Mouse (Mus musculus) liver, embryonic 14.5 days (tissue): Measurements from ENCODE around the gene Itm2b. TPM values are rescaled to one million over a fixed set of nuclear protein-coding genes. Genes with fewer than 3 reads are reported as not detected.

ENCODE experiments used
- ATAC-seq: fragments of 200-750 bp; cut with Nextera tagmentation; 2 replicates; pipeline ENCODE4 v1.8.0; 2017; ENCODE audit warnings: moderate number of reproducible peaks, mild to moderate bottlenecking, moderate library complexity; ENCODE audit not compliant: insufficient read depth
- DNase-seq, 3 experiments: peaks; one replicate each; pipeline ENCODE4 v3.0.0-alpha.2; 2012 to 2013; ENCODE audit warnings: low read depth in 3 of 3, low spot score in 3 of 3
- H3K27ac ChIP-seq: fragments of 300-500 bp; sonication (generic); 2 replicates; pipeline ENCODE4 v1.5.1; 2014; ENCODE audit warnings: moderate library complexity, mild to moderate bottlenecking, control low read depth, inconsistent platforms
- H3K27me3 ChIP-seq: fragments of 300-500 bp; sonication (generic); 2 replicates; pipeline ENCODE4 v1.6.1; 2014; ENCODE audit warnings: mild to moderate bottlenecking, low read length, moderate library complexity; ENCODE audit not compliant: control insufficient read depth, insufficient read depth
- H3K36me3 ChIP-seq: fragments of 300-500 bp; sonication (generic); replicated peaks from 2 replicates; pipeline ENCODE4 v1.6.1; 2014; ENCODE audit warnings: low read depth; ENCODE audit not compliant: control insufficient read depth, insufficient read depth
- H3K4me1 ChIP-seq, 2 experiments: fragments of 200-500 bp in 1 of 2; fragments of 300-500 bp in 1 of 2; sonication (generic) in 1 of 2; replicated peaks; 2 replicates each; pipeline ENCODE4 v1.6.1; 2012 to 2014; ENCODE audit warnings: antibody characterized with exemption in 1 of 2, inconsistent platforms in 1 of 2, low read length in 1 of 2; ENCODE audit not compliant: control insufficient read depth in 2 of 2, insufficient read depth in 2 of 2
- H3K4me2 ChIP-seq: fragments of 300-500 bp; sonication (generic); 2 replicates; pipeline ENCODE4 v1.6.1; 2014; ENCODE audit warnings: low read depth, mild to moderate bottlenecking, control low read depth, moderate library complexity
- H3K4me3 ChIP-seq, 2 experiments: fragments of 200-500 bp in 1 of 2; fragments of 300-500 bp in 1 of 2; sonication (generic) in 1 of 2; 2 replicates each; pipeline ENCODE4 v1.5.1; 2012 to 2014; ENCODE audit warnings: low read depth in 2 of 2, low read length in 2 of 2, mild to moderate bottlenecking in 2 of 2, control low read depth in 1 of 2, inconsistent platforms in 1 of 2, moderate library complexity in 1 of 2; ENCODE audit not compliant: insufficient read depth in 1 of 2
- H3K9ac ChIP-seq: fragments of 300-500 bp; sonication (generic); replicated peaks from 2 replicates; pipeline ENCODE4 v1.6.1; 2014; ENCODE audit warnings: mild to moderate bottlenecking, control low read depth, moderate library complexity
- H3K9me3 ChIP-seq: fragments of 300-500 bp; sonication (generic); 2 replicates; pipeline ENCODE4 v1.6.1; 2016; ENCODE audit warnings: low read length, mixed read lengths; ENCODE audit not compliant: control insufficient read depth
- CTCF ChIP-seq: IDR thresholded peaks from 2 replicates; pipeline ENCODE4 v1.5.1; 2016; ENCODE audit warnings: antibody characterized with exemption, low read depth, control low read depth
- EP300 ChIP-seq: IDR thresholded peaks from 2 replicates; pipeline ENCODE4 v1.6.1; 2016; ENCODE audit warnings: antibody characterized with exemption, low read depth
- WGBS: fragments of 180-500 bp; shearing (Covaris S2); extraction: QIAGEN DNeasy Blood & Tissue Kit; methylation state at CpG from one replicate; pipeline ENCODE4 v1.1.7; 2014; ENCODE audit not compliant: insufficient replicate concordance; 5-methylcytosine and 5-hydroxymethylcytosine counted together
- polyA plus RNA-seq, 2 experiments: library from polyadenylated mRNA; depleted of rRNA in 1 of 2; stranded (reverse) in 1 of 2; unstranded in 1 of 2; fragments of >200 nt; fragmentation: Nextera tagmentation in 1 of 2; extraction: Ambion mirVana in 1 of 2; gene quantifications; 2 replicates each; pipeline versions ENCODE4 v1.2.1 to v1.2.3; 2012 to 2014

The Itm2b gene
- polyA plus RNA-seq, 2 experiments = 206 to 396 TPM

DNA sequence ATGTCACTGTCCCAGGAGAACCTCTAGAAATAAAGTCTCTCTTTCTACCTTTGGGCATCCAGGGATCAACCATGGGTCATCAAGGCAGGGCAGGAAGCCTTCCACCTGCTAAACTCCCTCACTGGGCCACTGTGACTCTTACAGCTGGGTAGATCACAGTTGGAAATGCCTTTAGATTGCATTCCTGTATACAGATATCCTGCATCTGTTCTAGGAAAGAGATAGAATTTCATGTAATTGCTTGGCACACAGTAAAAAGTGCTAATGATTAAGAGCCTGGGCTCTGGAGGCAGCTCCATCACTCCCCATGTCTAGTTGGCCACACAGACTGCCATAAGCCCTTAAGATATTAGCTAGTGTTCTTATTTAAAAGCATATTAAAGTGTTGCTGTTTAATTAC lies 38.5 kb upstream of the Itm2b start:
- Histone ChIP-seq H3K27ac (no peak overlapping the region), H3K9ac (no peak overlapping the region), H3K36me3 (no peaks in the 10 kb centered on the region), H3K4me1 (no peaks in the 10 kb centered on the region), H3K4me3 (no peak overlapping the region), H3K27me3 (no peaks in the 10 kb centered on the region), H3K4me2 (no peak overlapping the region), H3K9me3 (no peaks in the 10 kb centered on the region)
- TF ChIP-seq CTCF = no peak
- no peak for TF ChIP-seq EP300
- ATAC-seq (no peak), DNase-seq (no peak)

DNA sequence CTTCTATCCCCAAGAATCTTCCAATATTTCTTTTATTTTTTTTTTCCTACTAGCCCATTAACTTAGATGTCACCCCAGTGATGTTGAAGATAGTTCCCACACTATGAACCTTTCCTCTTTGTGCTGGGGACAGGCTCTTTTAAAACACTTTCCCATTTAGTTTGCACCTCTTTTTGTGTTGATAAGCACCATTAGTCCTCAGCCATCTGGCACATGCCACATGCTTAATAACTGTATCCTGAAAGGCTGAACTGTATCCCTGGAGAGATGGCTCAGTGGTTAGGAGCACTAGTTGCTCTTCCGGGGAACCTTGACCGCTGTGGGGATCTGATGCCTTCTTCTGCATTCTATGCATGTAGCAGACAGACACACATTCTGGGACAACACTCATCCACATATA lies 37.5 kb upstream of the Itm2b start:
- 90% methylated on average over 2 of the region's 2 CpGs for WGBS
- H3K36me3 ChIP-seq = no peaks in the 10 kb centered on the region
- TF ChIP-seq CTCF = no peak
- no peak for TF ChIP-seq EP300
- no peak for DNase-seq
- H3K27ac ChIP-seq = no peak overlapping the region
- no peaks in the 10 kb centered on the region for H3K27me3 ChIP-seq
- H3K9ac ChIP-seq = no peak overlapping the region
- H3K9me3 ChIP-seq = no peaks in the 10 kb centered on the region
- no peak overlapping the region for H3K4me2 ChIP-seq
- no peak overlapping the region for H3K4me3 ChIP-seq
- ATAC-seq = no peak
- no peaks in the 10 kb centered on the region for H3K4me1 ChIP-seq

- Histone ChIP-seq H3K27ac (no peak overlapping the region), H3K4me2 (no peak overlapping the region), H3K9ac (no peak overlapping the region), H3K9me3 (no peaks in the 10 kb centered on the region), H3K36me3 (no peaks in the 10 kb centered on the region), H3K4me1 (no peaks in the 10 kb centered on the region), H3K4me3 (no peak overlapping the region), H3K27me3 (no peaks in the 10 kb centered on the region)
- 64% methylated on average over 9 of the region's 9 CpGs for WGBS
- ATAC-seq = no peak
- DNase-seq = no peak
- TF ChIP-seq EP300 = no peak
- TF ChIP-seq CTCF = no peak
Measured at GRCm38 (mm10) chr14:73421580-73421979, 36.5 kb upstream of the Itm2b start.

GRCm38 (mm10) chr14:73420138-73420745 lies 35.2 kb upstream of the Itm2b start:
- Histone ChIP-seq H3K27ac (no peak overlapping the region), H3K4me3 (no peak overlapping the region), H3K36me3 (no peaks in the 10 kb centered on the region), H3K9ac (no peak overlapping the region), H3K9me3 (no peaks in the 10 kb centered on the region), H3K4me2 (no peak overlapping the region), H3K27me3 (no peaks in the 10 kb centered on the region), H3K4me1 (no peaks in the 10 kb centered on the region)
- DNase-seq (no peak), ATAC-seq (no peak)
- WGBS = 22% methylated on average over 5 of the region's 5 CpGs
- TF ChIP-seq CTCF (no peak), EP300 (no peak)

DNA sequence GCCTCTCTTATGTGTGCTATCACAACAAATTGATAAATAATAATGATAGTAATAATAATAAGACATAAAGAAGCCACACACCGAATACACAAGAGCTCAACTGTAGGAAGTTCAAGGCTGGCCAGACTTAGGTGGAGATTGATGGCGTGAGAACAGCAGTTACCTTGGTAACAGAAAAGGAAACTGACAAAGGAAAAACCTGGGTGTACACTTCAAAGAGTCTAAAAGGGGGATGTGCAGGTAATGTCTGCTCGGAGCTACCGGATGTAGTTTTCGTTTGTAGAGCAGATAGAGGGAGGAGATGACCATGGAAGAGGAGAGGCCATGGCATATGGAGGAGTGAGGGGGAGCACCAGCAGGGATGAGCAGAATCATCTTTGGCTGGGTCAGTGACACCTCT lies 31.4 kb upstream of the Itm2b start:
- no peak for ATAC-seq
- H3K4me2 ChIP-seq = no peak overlapping the region
- 75% methylated on average over 5 of the region's 5 CpGs for WGBS

More for the DNA sequence above, 31.4 kb upstream of the Itm2b start:
- H3K4me3 ChIP-seq = no peak overlapping the region
- no peaks in the 10 kb centered on the region for H3K9me3 ChIP-seq
- no peaks in the 10 kb centered on the region for H3K27me3 ChIP-seq
- H3K36me3 ChIP-seq = no peaks in the 10 kb centered on the region
- no peak overlapping the region for H3K9ac ChIP-seq
- peaks cover 0 to 2% of the 10 kb centered on the region in 2 experiments; a peak in 1 of 4 replicates for H3K4me1 ChIP-seq
- DNase-seq = no peak
- TF ChIP-seq EP300 = no peak
- no peak for TF ChIP-seq CTCF
- no peak overlapping the region for H3K27ac ChIP-seq
